Mouse (Mus musculus): ENCODE data around the gene Col18a1.

DNA sequence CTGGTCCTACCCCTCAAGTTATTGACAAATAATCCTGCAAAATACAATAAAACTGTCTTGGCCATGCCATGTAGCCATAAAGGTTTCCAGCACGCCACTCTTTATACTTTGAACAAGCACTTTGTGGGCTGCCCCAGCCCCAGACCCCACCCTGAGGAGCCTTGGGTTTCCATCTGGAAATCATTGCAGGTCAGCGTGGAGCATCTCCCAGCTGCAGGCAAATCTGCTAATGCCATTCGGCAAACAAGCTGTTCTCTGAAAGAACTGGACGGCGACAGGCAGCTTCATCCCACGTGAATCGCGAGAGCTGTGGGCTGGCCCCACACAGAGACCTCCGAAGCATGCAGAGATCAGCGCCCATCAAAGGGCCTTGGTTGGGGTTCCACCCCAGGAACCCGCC, 34.2 kb downstream of the Col18a1 start:
- TF ChIP-seq CTCF (IDR thresholded peaks at IDR 0.05; ENCODE audit: control insufficient read depth, insufficient read depth, low read length) (no peak), POLR2A (IDR thresholded peaks at IDR 0.05; ENCODE audit: borderline replicate concordance, control insufficient read depth, low read depth, low read length) (no peak)

All from bone marrow, adult 2 months (tissue).